Mouse (Mus musculus) midbrain, postnatal 0 days (tissue): ENCODE data around the gene Ints11. TPM values are rescaled to one million over a fixed set of nuclear protein-coding genes. Genes with fewer than 3 reads are reported as not detected.

Experiments
- ATAC-seq: fragments of 200-750 bp; cut with Nextera tagmentation; 2 replicates; pipeline ENCODE4 v1.8.0; 2017; ENCODE audit warnings: moderate number of reproducible peaks, mild to moderate bottlenecking, moderate TSS enrichment, moderate library complexity; ENCODE audit not compliant: low FRiP score
- DNase-seq: peaks from one replicate; pipeline ENCODE4 v3.0.0-alpha.2; 2015; ENCODE audit warnings: low spot score
- H3K27ac ChIP-seq: fragments of 300-500 bp; sonication (generic); 2 replicates; pipeline ENCODE4 v1.5.1; 2014; ENCODE audit warnings: low read depth, mild to moderate bottlenecking, low read length, mixed read lengths
- H3K27me3 ChIP-seq: fragments of 300-500 bp; sonication (generic); 2 replicates; pipeline ENCODE4 v1.6.1; 2014; ENCODE audit warnings: low read length, control low read depth, mixed read lengths; ENCODE audit not compliant: insufficient read depth
- H3K36me3 ChIP-seq: fragments of 300-500 bp; sonication (generic); 2 replicates; pipeline ENCODE4 v1.6.1; 2014; ENCODE audit warnings: low read length, control low read depth, mixed read lengths; ENCODE audit not compliant: insufficient read depth
- H3K4me1 ChIP-seq: fragments of 300-500 bp; sonication (generic); 2 replicates; pipeline ENCODE4 v1.6.1; 2014; ENCODE audit warnings: mild to moderate bottlenecking, control low read depth, antibody characterized with exemption, low read length, mixed read lengths; ENCODE audit not compliant: insufficient read depth
- H3K4me2 ChIP-seq: fragments of 300-500 bp; sonication (generic); 2 replicates; pipeline ENCODE4 v1.6.1; 2014; ENCODE audit warnings: low read depth, mild to moderate bottlenecking, low read length, mixed read lengths; ENCODE audit not compliant: poor library complexity, severe bottlenecking
- H3K4me3 ChIP-seq: fragments of 300-500 bp; sonication (generic); 2 replicates; pipeline ENCODE4 v1.5.1; 2014; ENCODE audit warnings: low read depth, mild to moderate bottlenecking, low read length, moderate library complexity
- H3K9ac ChIP-seq: fragments of 300-500 bp; sonication (generic); replicated peaks from 2 replicates; pipeline ENCODE4 v1.6.1; 2014; ENCODE audit warnings: mild to moderate bottlenecking, low read length, moderate library complexity, mixed read lengths; ENCODE audit not compliant: poor library complexity, severe bottlenecking
- H3K9me3 ChIP-seq: fragments of 300-500 bp; sonication (generic); 2 replicates; pipeline ENCODE4 v1.6.1; 2016; ENCODE audit warnings: low read length, control low read depth
- CTCF ChIP-seq: IDR thresholded peaks from 2 replicates; pipeline ENCODE4 v1.5.1; 2016; ENCODE audit warnings: antibody characterized with exemption, mild to moderate bottlenecking
- WGBS: fragments of 180-500 bp; shearing (Covaris S2); extraction: QIAGEN DNeasy Blood & Tissue Kit; methylation state at CpG from one replicate; pipeline ENCODE4 v1.1.7; 2014; 5-methylcytosine and 5-hydroxymethylcytosine counted together
- microRNA-seq: library from miRNA; unstranded; fragments of <30 nt; microRNA quantifications from one replicate; pipeline ENCODE4, GENCODE M21; 2016; ENCODE audit warnings: borderline number of aligned reads
- polyA plus RNA-seq: library from polyadenylated mRNA; unstranded; fragments of >200 nt; fragmentation: Nextera tagmentation; extraction: Ambion mirVana; gene quantifications from 2 replicates; pipeline ENCODE4 v1.2.1, GENCODE M21; 2015
- total RNA-seq: library from RNA; depleted of rRNA; stranded (reverse); fragments of >200 nt; gene quantifications from 2 replicates; pipeline ENCODE4 v1.2.3, GENCODE M21; 2014; rRNA removed

The Ints11 gene
- total and polyA plus RNA-seq, 2 experiments from 2014 or later, result 45.0 to 56.0 TPM

- H3K9me3 ChIP-seq, result no peaks in the 10 kb centered on the region
- no peak overlapping the region for H3K4me2 ChIP-seq
- H3K27ac ChIP-seq, result no peak overlapping the region
- H3K4me1 ChIP-seq, result no peaks in the 10 kb centered on the region
- TF ChIP-seq CTCF, result no peak
- H3K9ac ChIP-seq, result no peak overlapping the region
- DNase-seq (no peak), ATAC-seq (no peak)
- H3K27me3 ChIP-seq, result no peaks in the 10 kb centered on the region
- peaks cover 30% of the 10 kb centered on the region for H3K36me3 ChIP-seq
- no peak overlapping the region for H3K4me3 ChIP-seq
- 94% methylated on average over 4 of the region's 4 CpGs for WGBS
Observed at GRCm38 (mm10) chr4:155908751-155909150, 39.4 kb downstream of the Ints11 start.

DNA sequence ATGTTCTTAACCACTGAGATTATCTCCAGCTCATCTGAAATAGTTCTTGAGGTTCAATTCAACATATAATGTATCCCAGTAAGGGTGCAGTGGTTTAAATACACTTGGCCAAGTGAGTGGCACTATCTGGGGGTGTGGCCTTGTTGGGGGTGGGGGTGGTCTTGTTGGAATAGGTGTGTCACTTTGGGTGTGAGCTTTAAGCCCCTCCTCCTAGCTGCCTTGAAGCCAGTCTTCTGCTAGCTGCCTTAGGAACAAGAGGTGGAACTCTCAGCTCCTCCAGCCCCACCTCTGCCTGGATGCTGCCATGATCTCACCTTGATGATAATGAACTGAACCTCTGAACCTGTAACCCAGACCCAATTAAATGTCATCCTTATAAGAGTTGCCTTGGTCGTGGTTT, 62.7 kb downstream of the Ints11 start:
- no peak for ATAC-seq
- TF ChIP-seq CTCF, result no peak

More for the DNA sequence above, 62.7 kb downstream of the Ints11 start:
- Histone ChIP-seq H3K4me1 (no peaks in the 10 kb centered on the region), H3K36me3 (no peaks in the 10 kb centered on the region), H3K27ac (no peak overlapping the region), H3K9me3 (no peaks in the 10 kb centered on the region), H3K27me3 (no peaks in the 10 kb centered on the region), H3K9ac (no peak overlapping the region), H3K4me2 (no peak overlapping the region), H3K4me3 (no peak overlapping the region)
- DNase-seq, result no peak
- WGBS, result 53% methylated on average over 1 of the region's 1 CpGs

Small RNA genes lying within 50 kb of the gene (microRNA-seq; reads per million reads assigned to microRNA genes)
- gene Gm22991, result not detected

Other genes with a start within 250 kb of the Ints11 start
- gene Cdk11b, start 244.7 kb upstream of the Ints11 start, total RNA-seq, result 15.2 and 25.3 TPM in 2 replicates
- gene Cdk11b, start 244.7 kb upstream of the Ints11 start, polyA plus RNA-seq, result 60.2 and 64.1 TPM in 2 replicates
- gene Gm10563, start 224.1 kb upstream of the Ints11 start, total RNA-seq, result not detected in 2 replicates
- not detected in 2 replicates for gene Gm10563, start 224.1 kb upstream of the Ints11 start, polyA plus RNA-seq
- 4.1 and 6.4 TPM in 2 replicates for gene Mmp23, start 216.2 kb upstream of the Ints11 start, total RNA-seq
- gene Mmp23, start 216.2 kb upstream of the Ints11 start, polyA plus RNA-seq, result 4.4 and 5.6 TPM in 2 replicates
- gene Mib2, start 200.3 kb upstream of the Ints11 start, total RNA-seq, result 115 and 118 TPM in 2 replicates
- gene Mib2, start 200.3 kb upstream of the Ints11 start, polyA plus RNA-seq, result 49.3 and 49.5 TPM in 2 replicates
- gene Fndc10, start 175.2 kb upstream of the Ints11 start, total RNA-seq, result 43.8 and 46.4 TPM in 2 replicates
- gene Fndc10, start 175.2 kb upstream of the Ints11 start, polyA plus RNA-seq, result 24.3 and 27.4 TPM in 2 replicates
- gene Ssu72, start 164.7 kb upstream of the Ints11 start, total RNA-seq, result 84.1 and 90.7 TPM in 2 replicates
- 152 and 153 TPM in 2 replicates for gene Ssu72, start 164.7 kb upstream of the Ints11 start, polyA plus RNA-seq
- gene Tmem240, start 134.7 kb upstream of the Ints11 start, total RNA-seq, result 51.0 and 78.0 TPM in 2 replicates
- gene Tmem240, start 134.7 kb upstream of the Ints11 start, polyA plus RNA-seq, result 34.9 and 37.9 TPM in 2 replicates
- gene Atad3a, start 108.5 kb upstream of the Ints11 start, total RNA-seq, result 52.6 and 69.1 TPM in 2 replicates
- gene Atad3a, start 108.5 kb upstream of the Ints11 start, polyA plus RNA-seq, result 65.9 and 69.9 TPM in 2 replicates
- gene Vwa1, start 94.8 kb upstream of the Ints11 start, total RNA-seq, result 42.1 and 42.5 TPM in 2 replicates
- 25.5 and 28.7 TPM in 2 replicates for gene Vwa1, start 94.8 kb upstream of the Ints11 start, polyA plus RNA-seq
- 0.66 and 1.6 TPM in 2 replicates for gene Tmem88b, start 83.7 kb upstream of the Ints11 start, total RNA-seq
- gene Tmem88b, start 83.7 kb upstream of the Ints11 start, polyA plus RNA-seq, result 0.56 and 0.65 TPM in 2 replicates
- gene Ankrd65, start 79.1 kb upstream of the Ints11 start, total RNA-seq, result not detected in 2 replicates
- not detected in 2 replicates for gene Ankrd65, start 79.1 kb upstream of the Ints11 start, polyA plus RNA-seq
- gene Mrpl20, start 66.7 kb upstream of the Ints11 start, total RNA-seq, result 111 and 123 TPM in 2 replicates
- 279 and 316 TPM in 2 replicates for gene Mrpl20, start 66.7 kb upstream of the Ints11 start, polyA plus RNA-seq
- 66.3 and 112 TPM in 2 replicates for gene Ccnl2, start 57.1 kb upstream of the Ints11 start, total RNA-seq
- 78.6 and 88.8 TPM in 2 replicates for gene Ccnl2, start 57.1 kb upstream of the Ints11 start, polyA plus RNA-seq
- gene Aurkaip1, start 38.3 kb upstream of the Ints11 start, total RNA-seq, result 90.9 and 102 TPM in 2 replicates
- 155 and 158 TPM in 2 replicates for gene Aurkaip1, start 38.3 kb upstream of the Ints11 start, polyA plus RNA-seq
- 35.5 and 37.2 TPM in 2 replicates for gene Mxra8, start 29.9 kb upstream of the Ints11 start, total RNA-seq
- 27.2 and 32.7 TPM in 2 replicates for gene Mxra8, start 29.9 kb upstream of the Ints11 start, polyA plus RNA-seq
- gene Dvl1, start 22.1 kb upstream of the Ints11 start, total RNA-seq, result 141 and 156 TPM in 2 replicates
- gene Dvl1, start 22.1 kb upstream of the Ints11 start, polyA plus RNA-seq, result 17.5 TPM in 2 replicates
- gene Tas1r3, start 6.2 kb upstream of the Ints11 start, total RNA-seq, result 0.38 and 1.2 TPM in 2 replicates
- gene Tas1r3, start 6.2 kb upstream of the Ints11 start, polyA plus RNA-seq, result 0.12 and 0.22 TPM in 2 replicates
- gene Cptp, start 106 bp upstream of the Ints11 start, total RNA-seq, result 35.3 and 43.7 TPM in 2 replicates
- 27.3 and 32.1 TPM in 2 replicates for gene Cptp, start 106 bp upstream of the Ints11 start, polyA plus RNA-seq
- 71.9 and 95.9 TPM in 2 replicates for gene Pusl1, start 22.2 kb downstream of the Ints11 start, total RNA-seq
- 54.3 and 54.5 TPM in 2 replicates for gene Pusl1, start 22.2 kb downstream of the Ints11 start, polyA plus RNA-seq
- 82.6 and 99.3 TPM in 2 replicates for gene Acap3, start 22.3 kb downstream of the Ints11 start, total RNA-seq
- 63.3 and 64.5 TPM in 2 replicates for gene Acap3, start 22.3 kb downstream of the Ints11 start, polyA plus RNA-seq
- 76.5 and 82.0 TPM in 2 replicates for gene Ube2j2, start 74.3 kb downstream of the Ints11 start, total RNA-seq
- gene Ube2j2, start 74.3 kb downstream of the Ints11 start, polyA plus RNA-seq, result 125 and 138 TPM in 2 replicates
- gene C1qtnf12, start 92.8 kb downstream of the Ints11 start, total RNA-seq, result 11.7 and 13.3 TPM in 2 replicates
- gene C1qtnf12, start 92.8 kb downstream of the Ints11 start, polyA plus RNA-seq, result 11.7 and 14.8 TPM in 2 replicates
- 52.5 and 57.2 TPM in 2 replicates for gene B3galt6, start 123.1 kb downstream of the Ints11 start, total RNA-seq
- gene B3galt6, start 123.1 kb downstream of the Ints11 start, polyA plus RNA-seq, result 31.1 and 32.2 TPM in 2 replicates
- 84.8 and 105 TPM in 2 replicates for gene Sdf4, start 123.3 kb downstream of the Ints11 start, total RNA-seq
- gene Sdf4, start 123.3 kb downstream of the Ints11 start, polyA plus RNA-seq, result 111 and 112 TPM in 2 replicates
- 0.66 and 1.4 TPM in 2 replicates for gene Tnfrsf4, start 144.3 kb downstream of the Ints11 start, total RNA-seq
- 0.54 and 0.78 TPM in 2 replicates for gene Tnfrsf4, start 144.3 kb downstream of the Ints11 start, polyA plus RNA-seq
- not detected in 2 replicates for gene Tnfrsf18, start 156.6 kb downstream of the Ints11 start, total RNA-seq
- gene Tnfrsf18, start 156.6 kb downstream of the Ints11 start, polyA plus RNA-seq, result 1.5 and 2.2 TPM in 2 replicates
- gene Ttll10, start 189.9 kb downstream of the Ints11 start, total RNA-seq, result 1.9 TPM in 1 of 2 replicates, not detected in the other
- gene Ttll10, start 189.9 kb downstream of the Ints11 start, polyA plus RNA-seq, result not detected in 2 replicates
- 28.1 and 31.1 TPM in 2 replicates for gene 9430015G10Rik, start 240.4 kb downstream of the Ints11 start, total RNA-seq
- gene 9430015G10Rik, start 240.4 kb downstream of the Ints11 start, polyA plus RNA-seq, result 22.1 and 25.2 TPM in 2 replicates